Mouse (Mus musculus) neural tube, embryonic 13.5 days (tissue): ENCODE data around the gene Tmem179b. TPM values are rescaled to one million over a fixed set of nuclear protein-coding genes. Genes with fewer than 3 reads are reported as not detected.

Experiments
- ATAC-seq: fragments of 200-750 bp; cut with Nextera tagmentation; 2 replicates; pipeline ENCODE4 v1.8.0; 2017; ENCODE audit warnings: low read depth, mild to moderate bottlenecking, moderate TSS enrichment, moderate library complexity
- H3K27ac ChIP-seq: fragments of 300-500 bp; sonication (generic); replicated peaks from 2 replicates; pipeline ENCODE4 v1.5.1; 2015; ENCODE audit warnings: moderate library complexity, mild to moderate bottlenecking, inconsistent platforms
- H3K27me3 ChIP-seq: fragments of 300-500 bp; sonication (generic); 2 replicates; pipeline ENCODE4 v1.6.1; 2015; ENCODE audit warnings: mild to moderate bottlenecking, inconsistent platforms
- H3K36me3 ChIP-seq: fragments of 300-500 bp; sonication (generic); 2 replicates; pipeline ENCODE4 v1.6.1; 2015; ENCODE audit warnings: mild to moderate bottlenecking, inconsistent platforms
- H3K4me1 ChIP-seq: fragments of 300-500 bp; sonication (generic); replicated peaks from 2 replicates; pipeline ENCODE4 v1.6.1; 2015; ENCODE audit warnings: inconsistent platforms
- H3K4me2 ChIP-seq: fragments of 300-500 bp; sonication (generic); 2 replicates; pipeline ENCODE4 v1.6.1; 2015; ENCODE audit warnings: inconsistent platforms, mild to moderate bottlenecking, moderate library complexity
- H3K4me3 ChIP-seq: fragments of 300-500 bp; sonication (generic); 2 replicates; pipeline ENCODE4 v1.5.1; 2015; ENCODE audit warnings: mild to moderate bottlenecking, inconsistent platforms
- H3K9ac ChIP-seq: fragments of 300-500 bp; sonication (generic); 2 replicates; pipeline ENCODE4 v1.6.1; 2015; ENCODE audit warnings: moderate library complexity, mild to moderate bottlenecking, inconsistent platforms
- H3K9me3 ChIP-seq: fragments of 300-500 bp; sonication (generic); 2 replicates; pipeline ENCODE4 v1.6.1; 2016; ENCODE audit warnings: inconsistent platforms
- WGBS: fragments of 180-500 bp; shearing (Covaris S2); methylation state at CpG from one replicate; pipeline ENCODE4 v1.1.7; 2015; 5-methylcytosine and 5-hydroxymethylcytosine counted together
- polyA plus RNA-seq: library from polyadenylated mRNA; unstranded; fragments of >200 nt; fragmentation: Nextera tagmentation; extraction: Ambion mirVana; gene quantifications from 2 replicates; pipeline ENCODE4 v1.2.1, GENCODE M21; 2015

Tmem179b gene
- polyA plus RNA-seq, 1 experiment from 2014 or later = 39.3 TPM

DNA sequence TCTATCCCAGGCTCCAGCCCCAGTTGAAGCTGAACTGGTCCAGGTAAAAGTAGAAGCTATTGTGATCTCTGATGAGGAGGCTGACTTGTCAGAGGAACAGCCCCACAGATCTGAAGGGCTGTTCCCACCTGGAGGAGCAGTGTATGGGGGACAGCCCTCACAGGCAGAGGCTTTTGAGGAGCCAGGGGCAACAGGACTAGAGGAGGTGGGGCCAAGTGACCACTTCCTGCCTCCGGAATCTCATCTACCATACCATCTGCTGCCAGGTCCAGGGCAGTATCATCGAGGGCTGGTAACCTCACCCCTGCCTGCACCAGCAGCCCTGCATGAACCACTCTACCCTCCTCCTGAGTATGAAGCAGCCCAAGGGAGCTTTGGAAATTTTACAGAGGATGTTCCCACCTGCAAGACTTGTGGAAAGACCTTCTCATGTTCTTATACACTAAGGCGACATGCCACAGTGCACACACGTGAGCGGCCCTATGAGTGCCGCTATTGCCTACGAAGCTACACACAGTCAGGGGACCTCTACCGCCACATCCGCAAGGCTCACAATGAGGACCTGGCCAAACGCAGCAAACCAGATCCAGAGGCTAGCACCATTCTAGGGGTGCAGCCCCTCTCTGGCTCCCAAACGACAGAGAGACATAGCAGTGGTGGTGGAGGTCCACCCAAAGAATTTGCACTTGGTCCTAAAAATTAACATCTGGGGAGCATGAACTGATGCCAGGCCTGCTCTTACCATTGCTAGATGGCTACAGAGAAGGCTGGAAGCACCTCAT is 29.8 kb upstream of the Tmem179b start:
- H3K36me3 ChIP-seq = peaks cover 46% of the 10 kb centered on the region
- 95% methylated on average over 11 of the region's 11 CpGs for WGBS
- H3K9ac ChIP-seq = no peak overlapping the region
- no peaks in the 10 kb centered on the region for H3K9me3 ChIP-seq
- peaks cover 23% of the 10 kb centered on the region for H3K4me1 ChIP-seq
- no peak overlapping the region for H3K27ac ChIP-seq
- no peak overlapping the region for H3K4me3 ChIP-seq
- ATAC-seq = no peak
- H3K4me2 ChIP-seq = no peak overlapping the region
- no peaks in the 10 kb centered on the region for H3K27me3 ChIP-seq

DNA sequence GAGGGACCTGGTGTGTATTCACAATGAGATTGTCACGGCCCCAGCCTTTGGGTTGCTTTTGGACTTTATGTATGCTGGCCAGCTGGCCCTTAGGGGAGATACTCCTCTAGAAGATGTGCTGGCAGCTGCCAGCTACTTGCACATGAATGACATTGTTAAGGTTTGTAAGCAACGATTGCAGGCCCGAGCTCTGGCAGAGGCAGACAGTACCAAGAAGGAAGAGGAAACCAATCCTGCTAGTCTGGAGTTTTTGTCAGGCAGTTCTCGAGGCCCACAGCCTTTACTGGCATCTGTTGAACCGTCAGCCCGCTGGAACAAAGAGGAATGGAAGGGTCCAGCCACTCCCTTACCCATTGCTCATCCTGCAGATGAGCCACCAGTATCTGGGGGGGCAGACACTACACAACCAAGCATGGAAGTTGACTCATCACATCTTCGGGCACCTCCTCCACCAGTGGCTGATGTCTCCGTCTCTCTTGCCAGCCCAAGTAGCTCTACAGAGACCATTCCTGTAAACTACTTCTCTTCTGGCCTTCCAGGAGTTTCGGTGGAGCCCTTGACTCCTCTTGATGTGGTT is 29.0 kb upstream of the Tmem179b start:
- Histone ChIP-seq H3K27ac (peak overlapping the region; percentile 86), H3K36me3 (peaks cover 38% of the 10 kb centered on the region), H3K9me3 (no peaks in the 10 kb centered on the region), H3K4me1 (peaks cover 28% of the 10 kb centered on the region), H3K27me3 (no peaks in the 10 kb centered on the region), H3K4me2 (peak overlapping the region; percentile 60), H3K9ac (0 out of 2 replicates have a peak overlapping the region, but pooled peaks have one; percentile 1), H3K4me3 (peak overlapping the region; percentile 52)
- WGBS = 86% methylated on average over 9 of the region's 9 CpGs
- no peak for ATAC-seq

DNA sequence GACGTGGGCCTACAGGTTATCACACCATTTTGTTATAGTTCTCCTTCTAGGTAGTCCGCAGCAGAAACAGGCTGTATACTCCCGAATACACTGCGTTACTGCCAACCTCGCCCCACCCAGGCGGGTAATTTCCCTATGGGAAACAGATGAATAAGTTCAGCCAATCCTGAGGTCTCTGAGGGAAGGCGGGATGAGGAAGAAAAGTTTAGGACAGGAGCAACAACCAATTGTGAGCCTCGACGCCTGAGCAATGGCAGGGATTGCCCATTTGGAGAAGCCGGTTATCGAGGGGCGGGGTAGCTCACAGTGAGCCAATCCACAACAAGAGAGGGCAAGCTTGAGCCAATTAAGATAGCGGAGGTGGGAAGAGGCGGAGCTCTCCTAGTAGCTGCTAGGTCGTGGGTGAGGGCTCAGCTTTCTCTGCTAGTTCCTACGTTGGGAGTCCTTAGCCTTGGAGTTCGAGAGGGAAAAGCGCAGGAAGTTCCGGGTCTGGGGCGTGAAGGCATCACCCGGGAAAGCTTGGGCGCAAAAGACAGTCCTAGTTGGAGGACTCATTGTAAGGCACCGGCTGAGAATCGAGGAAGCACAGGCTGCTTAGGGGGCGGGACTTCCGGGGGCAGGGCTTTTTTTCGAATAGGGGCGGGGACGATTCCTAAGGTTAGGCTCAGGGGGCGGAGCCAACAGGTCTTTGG is 28.0 kb upstream of the Tmem179b start, which contains the start of gene Zbtb3:
Gene Zbtb3, plus strand, starts transcription at position 426 of the 692 bp plus-strand sequence.
- Histone ChIP-seq H3K4me3 (peak within 1 kb of the TSS; percentile 52), H3K4me2 (peak within 1 kb of the TSS; percentile 60), H3K27ac (peak within 1 kb of the TSS; percentile 86), H3K9me3 (no peaks in the 10 kb centered on the region), H3K36me3 (peaks cover 32% of the 10 kb centered on the region), H3K27me3 (no peaks in the 10 kb centered on the region), H3K4me1 (peaks cover 36% of the 10 kb centered on the region), H3K9ac (peak within 1 kb of the TSS; percentile 65)
- ATAC-seq = peak; percentile 98
- 0% methylated on average over 30 of the region's 30 CpGs for WGBS

DNA sequence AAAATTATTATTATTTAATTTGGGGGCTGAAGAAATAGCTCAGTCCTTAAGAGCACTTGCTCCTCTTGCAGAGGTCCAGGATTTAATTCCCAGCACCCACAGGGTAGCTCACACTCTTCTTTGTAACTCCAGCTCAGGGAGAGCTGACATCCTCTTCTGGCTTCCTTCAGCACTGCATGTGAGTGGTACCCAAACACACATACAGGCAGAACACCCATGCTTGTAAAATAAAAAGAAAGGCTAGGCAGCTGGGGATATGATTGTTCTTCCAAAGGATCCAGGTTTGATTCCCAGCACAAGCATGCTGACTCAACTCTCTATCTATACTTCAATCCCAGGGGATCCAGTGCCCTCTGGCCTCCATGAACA is 24.7 kb upstream of the Tmem179b start:
- H3K27ac ChIP-seq = no peak overlapping the region
- peaks cover 31% of the 10 kb centered on the region for H3K4me1 ChIP-seq
- H3K4me3 ChIP-seq = peak overlapping the region; percentile 80
- no peaks in the 10 kb centered on the region for H3K27me3 ChIP-seq
- H3K9ac ChIP-seq = no peak overlapping the region
- ATAC-seq = no peak
- peaks cover 24% of the 10 kb centered on the region for H3K36me3 ChIP-seq
- no peaks in the 10 kb centered on the region for H3K9me3 ChIP-seq
- H3K4me2 ChIP-seq = peak overlapping the region; percentile 94

DNA sequence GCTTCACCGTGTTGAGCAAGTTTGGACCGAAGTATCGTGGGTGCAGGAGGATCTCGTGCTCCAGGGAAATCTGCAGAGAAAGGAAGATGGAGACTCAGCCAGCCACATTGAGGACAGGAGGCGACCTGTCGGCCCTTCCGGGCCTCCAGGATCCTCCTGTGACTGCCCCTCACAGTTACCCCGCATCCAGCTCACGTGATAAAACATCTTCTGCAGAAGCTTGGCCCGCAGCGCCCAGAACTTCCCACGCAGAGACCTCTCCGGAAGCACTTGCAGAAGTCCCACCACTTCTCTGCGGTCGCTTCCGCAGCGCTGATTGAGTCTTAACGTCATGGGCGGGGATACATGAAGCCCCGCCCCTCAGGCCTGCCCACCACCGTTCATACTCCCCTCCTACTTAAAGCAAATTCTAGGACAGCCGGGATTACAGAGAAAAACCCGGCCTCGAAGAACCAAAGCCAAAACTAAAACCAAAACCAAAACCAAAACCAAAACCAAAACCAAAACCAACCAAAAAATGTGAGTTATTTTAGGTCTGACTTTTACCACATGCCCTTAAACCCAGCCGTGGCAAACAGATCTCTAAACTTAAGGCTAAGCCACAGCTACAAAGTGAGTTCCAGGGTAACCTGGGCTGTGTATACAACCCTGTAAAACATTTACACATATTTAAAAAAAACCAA is 24.1 kb upstream of the Tmem179b start, which contains the start of gene Polr2g:
Gene Polr2g, minus strand, starts transcription at position 314 of the 683 bp plus-strand sequence.
- Histone ChIP-seq H3K4me2 (peak within 1 kb of the TSS; percentile 94), H3K4me3 (peak within 1 kb of the TSS; percentile 80), H3K9ac (peak within 1 kb of the TSS; percentile 84), H3K36me3 (peaks cover 27% of the 10 kb centered on the region), H3K27ac (peak within 1 kb of the TSS; percentile 71), H3K9me3 (no peaks in the 10 kb centered on the region), H3K27me3 (no peaks in the 10 kb centered on the region), H3K4me1 (peaks cover 30% of the 10 kb centered on the region)
- WGBS = 1% methylated on average over 25 of the region's 25 CpGs
- ATAC-seq = peak; percentile 70

DNA sequence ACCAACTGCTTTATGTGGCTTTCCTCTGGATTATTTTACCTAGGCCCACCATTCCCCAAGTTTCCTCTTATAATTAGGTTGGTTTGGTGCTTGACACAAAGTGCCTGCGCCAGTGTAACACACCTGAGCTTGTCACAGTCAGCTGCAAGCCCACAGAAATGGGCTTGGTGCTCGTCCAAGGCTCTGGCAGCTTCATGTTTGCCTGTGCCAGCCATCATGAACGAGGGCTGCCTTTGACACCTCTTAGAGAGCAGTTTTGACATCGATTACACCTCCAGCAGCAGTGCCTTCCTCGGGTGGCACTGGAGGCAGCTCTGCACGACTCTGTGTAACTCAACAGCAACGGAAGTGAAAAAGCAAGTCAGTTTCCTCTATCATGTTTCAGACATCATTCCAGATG is 15.9 kb upstream of the Tmem179b start:
- 81% methylated on average over 7 of the region's 7 CpGs for WGBS
- H3K4me2 ChIP-seq = no peak overlapping the region
- H3K36me3 ChIP-seq = peaks cover 37% of the 10 kb centered on the region
- no peak for ATAC-seq
- no peak overlapping the region for H3K9ac ChIP-seq
- no peak overlapping the region for H3K27ac ChIP-seq
- no peak overlapping the region for H3K4me3 ChIP-seq
- peaks cover 21% of the 10 kb centered on the region for H3K4me1 ChIP-seq
- no peaks in the 10 kb centered on the region for H3K27me3 ChIP-seq
- H3K9me3 ChIP-seq = no peaks in the 10 kb centered on the region

DNA sequence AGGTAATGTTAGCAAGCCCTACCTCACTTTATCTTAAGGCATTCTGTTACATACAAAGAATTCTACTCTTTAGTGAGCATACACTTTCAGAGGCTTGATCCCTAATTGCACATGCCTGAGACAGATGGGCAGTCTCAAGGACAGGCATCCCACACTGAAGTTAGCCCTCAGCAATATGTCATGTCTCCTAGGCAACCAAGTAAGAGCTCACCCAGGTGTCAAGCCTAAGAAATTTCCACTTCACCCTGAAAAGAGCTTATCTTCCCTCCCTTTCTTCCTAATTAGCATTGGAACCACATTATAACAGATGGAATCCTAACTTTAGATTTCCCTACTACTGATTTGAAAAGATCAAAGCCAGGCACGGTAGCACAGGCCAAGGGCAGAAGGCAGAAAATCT is 14.9 kb upstream of the Tmem179b start:
- Histone ChIP-seq H3K36me3 (peaks cover 27% of the 10 kb centered on the region), H3K9me3 (no peaks in the 10 kb centered on the region), H3K27ac (0 out of 2 replicates have a peak overlapping the region, but pooled peaks have one; percentile 19), H3K4me1 (peaks cover 22% of the 10 kb centered on the region), H3K27me3 (no peaks in the 10 kb centered on the region), H3K4me3 (no peak overlapping the region), H3K9ac (peak overlapping the region; percentile 38; the same call in 1 of the 2 replicates), H3K4me2 (no peak overlapping the region)
- 62% methylated on average over 1 of the region's 1 CpGs for WGBS
- ATAC-seq = no peak

DNA sequence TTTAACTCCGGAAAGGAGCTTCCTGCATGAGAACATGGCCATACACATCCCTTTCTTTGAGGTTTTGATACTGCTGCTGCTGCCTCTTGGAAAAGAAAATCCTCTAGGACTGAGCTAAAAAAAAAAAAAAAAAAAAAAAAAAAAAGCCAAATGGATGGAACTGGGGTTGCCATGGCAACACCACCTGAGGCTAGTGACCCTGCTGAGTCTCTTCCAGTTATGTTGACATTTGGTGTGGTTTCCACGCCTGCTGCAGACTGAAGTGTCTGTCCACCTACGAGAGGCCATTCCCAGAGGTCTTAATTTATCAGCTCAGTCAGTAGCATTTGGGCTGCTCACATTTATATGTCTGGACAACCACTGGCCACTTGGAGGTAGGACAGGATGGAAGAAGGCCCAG is 14.3 kb upstream of the Tmem179b start:
- no peaks in the 10 kb centered on the region for H3K9me3 ChIP-seq
- no peaks in the 10 kb centered on the region for H3K27me3 ChIP-seq
- WGBS = 23% methylated on average over 3 of the region's 3 CpGs
- no peak for ATAC-seq
- peaks cover 26% of the 10 kb centered on the region for H3K36me3 ChIP-seq
- no peak overlapping the region for H3K4me3 ChIP-seq
- H3K9ac ChIP-seq = peak overlapping the region; percentile 38; the same call in 1 of the 2 replicates
- no peak overlapping the region for H3K4me2 ChIP-seq
- 0 out of 2 replicates have a peak overlapping the region, but pooled peaks have one; percentile 19 for H3K27ac ChIP-seq
- H3K4me1 ChIP-seq = peaks cover 22% of the 10 kb centered on the region

DNA sequence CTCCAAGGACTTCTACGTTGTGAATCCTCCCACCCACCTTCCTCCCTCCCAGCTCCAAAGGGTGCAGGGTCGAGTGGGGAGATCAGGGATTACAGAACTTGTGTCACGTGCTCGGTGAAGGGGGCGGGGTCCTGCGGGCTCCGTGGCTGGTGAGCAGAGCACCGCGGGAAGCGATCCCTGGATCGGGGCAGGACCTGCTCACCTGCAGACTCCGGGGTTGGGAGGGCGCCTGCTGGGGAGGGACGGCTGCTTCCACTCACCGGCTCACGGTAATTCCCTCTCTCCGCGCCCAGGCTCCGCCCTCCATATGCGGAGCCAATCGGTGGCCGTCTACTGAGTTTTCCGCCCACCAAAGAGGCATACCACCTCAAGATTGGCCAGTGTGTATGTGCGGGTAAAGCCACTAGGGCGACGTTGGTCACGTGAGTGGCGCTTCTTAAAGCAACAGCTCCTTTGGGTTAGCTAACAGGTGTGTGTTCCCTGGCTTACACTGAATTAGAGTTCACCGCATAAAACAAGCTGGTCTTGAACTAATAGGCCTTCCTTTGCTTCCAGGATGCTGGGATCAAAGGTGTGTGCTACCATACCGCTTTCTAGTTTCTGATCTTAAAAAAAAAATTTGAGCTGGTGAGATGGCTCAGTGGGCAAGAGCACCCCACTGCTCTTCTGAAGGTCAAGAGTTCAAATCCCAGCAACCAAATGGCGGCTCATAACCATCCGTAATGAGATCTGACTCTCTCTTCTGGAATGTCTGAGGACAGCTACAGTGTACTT is 11.9 kb upstream of the Tmem179b start, which contains the start of gene Taf6l:
Gene Taf6l, minus strand, starts transcription at position 410 of the 774 bp plus-strand sequence.
- Histone ChIP-seq H3K27me3 (no peaks in the 10 kb centered on the region), H3K36me3 (peaks cover 33% of the 10 kb centered on the region), H3K4me2 (peak within 1 kb of the TSS; percentile 65), H3K4me3 (peak within 1 kb of the TSS; percentile 69), H3K4me1 (peaks cover 22% of the 10 kb centered on the region), H3K9me3 (no peaks in the 10 kb centered on the region), H3K9ac (peak within 1 kb of the TSS; percentile 77), H3K27ac (peak within 1 kb of the TSS; percentile 76)
- peak; percentile 100 for ATAC-seq
- WGBS = under 1% methylated on average over 32 of the region's 32 CpGs

DNA sequence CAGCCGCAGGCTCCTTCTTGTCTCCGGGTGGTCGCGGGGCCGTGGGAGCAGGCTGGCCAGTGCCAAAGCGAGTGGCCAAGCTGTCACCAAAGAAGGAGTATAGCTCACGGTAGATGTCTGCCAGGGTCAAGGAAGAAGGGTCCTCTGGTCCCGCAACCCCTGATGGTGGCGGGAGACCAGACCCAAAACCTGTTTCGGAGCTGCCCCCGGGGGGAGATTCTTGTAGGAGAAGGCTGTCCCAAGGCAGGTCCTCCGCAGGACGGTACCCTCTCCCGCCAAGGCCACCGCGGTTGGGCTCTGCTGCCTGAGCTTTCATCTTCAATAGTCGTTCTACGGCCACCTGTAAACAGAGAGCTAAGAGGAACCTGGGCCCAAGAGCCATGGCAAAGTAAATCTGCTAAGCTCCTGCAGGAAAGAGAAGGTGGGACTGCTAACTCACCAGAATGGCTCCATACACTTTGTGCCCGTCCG is 719 bp upstream of the Tmem179b start:
- 8% methylated on average over 20 of the region's 20 CpGs for WGBS

DNA sequence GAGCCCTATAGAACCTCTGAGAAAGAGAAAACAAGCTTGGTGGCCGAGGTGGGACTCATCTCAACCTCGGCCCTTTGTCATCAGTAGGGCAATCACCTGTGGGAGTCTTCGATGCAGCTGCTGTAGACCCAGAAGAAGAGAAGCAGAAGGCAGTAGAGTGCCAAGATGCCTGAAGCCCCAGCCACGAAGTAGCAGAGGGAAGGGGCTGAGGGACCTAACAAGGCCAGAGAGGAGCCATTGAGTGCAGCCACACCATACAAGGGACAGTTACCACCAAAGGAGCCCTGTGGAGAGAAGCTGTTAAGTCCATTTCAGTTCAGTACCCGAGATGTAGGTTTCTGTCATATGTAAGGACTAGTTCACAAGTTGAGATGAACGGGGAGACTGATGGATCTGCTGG is 858 bp downstream of the Tmem179b start:
- 62% methylated on average over 6 of the region's 6 CpGs for WGBS
- Histone ChIP-seq H3K27ac (peak overlapping the region; percentile 99), H3K27me3 (no peaks in the 10 kb centered on the region)

More for the DNA sequence above, 719 bp upstream of the Tmem179b start:
- H3K4me1 ChIP-seq = peaks cover 44% of the 10 kb centered on the region
- peak overlapping the region; percentile 99 for H3K27ac ChIP-seq
- peak overlapping the region; percentile 99 for H3K4me2 ChIP-seq
- no peaks in the 10 kb centered on the region for H3K27me3 ChIP-seq
- peak; percentile 37 for ATAC-seq
- no peaks in the 10 kb centered on the region for H3K9me3 ChIP-seq
- peaks cover 41% of the 10 kb centered on the region for H3K36me3 ChIP-seq
- peak overlapping the region; percentile 98 for H3K9ac ChIP-seq
- peak overlapping the region; percentile 69 for H3K4me3 ChIP-seq

More for the DNA sequence above, 858 bp downstream of the Tmem179b start:
- ATAC-seq = no peak
- Histone ChIP-seq H3K36me3 (peaks cover 47% of the 10 kb centered on the region), H3K4me3 (peak overlapping the region; percentile 69), H3K4me2 (peak overlapping the region; percentile 99), H3K4me1 (peaks cover 44% of the 10 kb centered on the region), H3K9ac (peak overlapping the region; percentile 98), H3K9me3 (no peaks in the 10 kb centered on the region)
